Mouse (Mus musculus) bone marrow macrophage, adult 2 months (primary cell): ENCODE measurements around the gene Gopc.

Experiments
- CTCF ChIP-seq: IDR thresholded peaks from 2 replicates; pipeline ENCODE4 v1.5.1; 2012; ENCODE audit warnings: low read depth, mild to moderate bottlenecking, low read length, moderate library complexity
- POLR2A ChIP-seq: IDR thresholded peaks from 2 replicates; pipeline ENCODE4 v1.6.1; 2012; ENCODE audit warnings: mild to moderate bottlenecking, low read depth, low read length, borderline replicate concordance

- TF ChIP-seq POLR2A = no peak
- no peak for TF ChIP-seq CTCF
Observed at GRCm38 (mm10) chr10:52295934-52296333, 86.0 kb downstream of the Gopc start.
